Mouse (Mus musculus): ENCODE measurements around the gene Sh3bgrl. TPM values are rescaled to one million over a fixed set of nuclear protein-coding genes. Genes with fewer than 3 reads are reported as not detected.

The Sh3bgrl gene
- polyA plus RNA-seq, 1 experiment from 2014 or later: 91.7 TPM

DNA sequence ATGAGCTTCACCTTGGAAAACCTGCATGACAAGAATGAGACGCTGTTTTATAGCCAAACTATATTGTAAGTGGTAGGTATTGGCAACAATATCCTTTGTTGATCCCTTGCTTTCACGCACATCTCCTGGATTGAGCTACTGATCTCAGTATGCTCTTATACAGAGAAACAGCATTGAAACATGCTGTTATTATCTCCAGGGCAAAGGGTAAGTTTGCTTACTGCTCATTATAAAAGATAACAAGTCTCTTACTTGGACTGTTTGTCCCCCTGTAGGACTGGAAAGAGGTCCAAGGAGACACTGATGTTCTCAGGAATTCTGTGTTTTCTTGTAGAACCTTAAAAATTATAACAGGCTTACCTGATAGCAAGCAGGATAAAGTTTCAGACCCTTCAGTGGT is 41.7 kb downstream of the Sh3bgrl start:
- WGBS: 81% methylated on average over 2 of the region's 2 CpGs
- Histone ChIP-seq H3K4me3 (no peak overlapping the region), H3K9me3 (no peaks in the 10 kb centered on the region), H3K27ac (no peak overlapping the region), H3K27me3 (ENCODE audit: insufficient read depth, poor library complexity, severe bottlenecking) (no peaks in the 10 kb centered on the region), H3K4me1 (no peaks in the 10 kb centered on the region), H3K36me3 (no peaks in the 10 kb centered on the region)
- DNase-seq (ENCODE audit: low spot score): no peak

DNA sequence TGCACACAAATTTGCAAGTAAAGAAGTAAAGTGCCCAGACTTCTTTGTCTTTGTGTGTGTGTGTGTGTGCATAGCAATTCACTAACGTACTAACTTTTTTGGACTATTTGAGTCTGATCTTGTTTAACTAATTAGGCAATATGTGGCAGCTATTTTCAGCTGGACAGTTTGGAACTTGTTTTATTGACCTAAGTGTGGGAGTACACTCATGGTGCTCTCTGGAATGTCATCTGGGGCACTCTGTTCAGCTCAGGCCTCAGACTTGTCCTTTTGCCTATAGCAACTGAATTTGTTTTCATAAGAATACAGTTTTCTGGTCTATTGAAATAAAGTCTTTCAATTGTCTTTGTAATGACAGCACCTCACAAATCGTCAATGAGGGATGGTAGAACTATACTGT is 42.1 kb downstream of the Sh3bgrl start:
- no peak overlapping the region for H3K27ac ChIP-seq
- no peaks in the 10 kb centered on the region for H3K9me3 ChIP-seq
- no peak overlapping the region for H3K4me3 ChIP-seq
- no peaks in the 10 kb centered on the region for H3K4me1 ChIP-seq
- no peaks in the 10 kb centered on the region for H3K36me3 ChIP-seq
- WGBS: 71% methylated on average over 2 of the region's 2 CpGs
- DNase-seq (ENCODE audit: low spot score): no peak
- no peaks in the 10 kb centered on the region for H3K27me3 ChIP-seq (ENCODE audit: insufficient read depth, poor library complexity, severe bottlenecking)

DNA sequence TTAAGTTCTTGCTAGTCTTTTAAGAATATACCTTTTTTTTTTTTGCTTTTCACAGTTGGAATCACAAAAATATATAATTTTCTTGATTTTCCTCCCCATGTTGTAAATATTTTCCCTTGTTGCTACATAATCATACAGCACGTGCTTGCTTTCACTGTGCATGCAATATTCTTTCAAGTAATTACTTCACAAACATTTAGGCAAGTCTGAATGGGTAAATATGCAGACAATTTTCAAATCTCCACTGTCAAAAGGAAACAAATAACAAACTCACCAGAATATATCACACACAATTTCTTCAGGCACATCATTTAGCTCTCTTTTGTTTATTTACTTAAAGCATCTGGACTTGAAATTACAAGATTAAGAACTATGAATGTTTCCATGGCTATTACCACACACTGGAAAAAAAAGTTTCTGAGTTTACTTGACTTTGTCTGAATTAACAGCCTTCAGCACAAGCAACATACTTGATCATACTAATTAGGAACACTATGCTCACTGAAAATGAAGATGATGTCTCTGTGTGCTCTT is 46.2 kb downstream of the Sh3bgrl start:
- Histone ChIP-seq H3K27ac (peak overlapping the region; percentile 29; the same call in 1 of the 2 replicates), H3K4me3 (no peak overlapping the region), H3K4me1 (no peaks in the 10 kb centered on the region), H3K9me3 (no peaks in the 10 kb centered on the region), H3K36me3 (no peaks in the 10 kb centered on the region), H3K27me3 (ENCODE audit: insufficient read depth, poor library complexity, severe bottlenecking) (no peaks in the 10 kb centered on the region)
- DNase-seq (ENCODE audit: low spot score): no peak
- 80% methylated on average over 1 of the region's 1 CpGs for WGBS

DNA sequence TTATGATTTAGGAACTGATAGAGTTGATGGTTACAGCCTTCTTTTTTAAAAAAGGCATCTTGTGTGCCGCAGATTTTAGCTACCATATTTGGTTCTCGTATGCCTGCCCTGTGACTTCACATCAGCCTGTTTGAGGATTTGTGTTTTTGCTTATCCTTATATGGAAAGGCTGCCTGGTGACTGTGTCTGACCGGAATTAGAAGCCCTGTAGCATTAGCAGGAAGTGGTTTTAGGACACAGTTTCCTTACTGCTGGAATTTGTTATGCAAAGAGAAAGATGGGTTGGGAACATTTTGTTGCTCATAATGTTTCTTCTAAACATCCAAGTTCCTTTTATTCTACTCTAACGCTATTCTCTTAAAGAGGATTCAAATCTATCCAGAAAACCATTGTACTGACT is 47.1 kb downstream of the Sh3bgrl start:
- no peaks in the 10 kb centered on the region for H3K36me3 ChIP-seq
- peak overlapping the region; percentile 29; the same call in 1 of the 2 replicates for H3K27ac ChIP-seq
- H3K4me3 ChIP-seq: no peak overlapping the region
- WGBS: 52% methylated on average over 4 of the region's 4 CpGs
- H3K27me3 ChIP-seq (ENCODE audit: insufficient read depth, poor library complexity, severe bottlenecking): no peaks in the 10 kb centered on the region
- no peaks in the 10 kb centered on the region for H3K4me1 ChIP-seq
- H3K9me3 ChIP-seq: no peaks in the 10 kb centered on the region
- no peak for DNase-seq (ENCODE audit: low spot score)

DNA sequence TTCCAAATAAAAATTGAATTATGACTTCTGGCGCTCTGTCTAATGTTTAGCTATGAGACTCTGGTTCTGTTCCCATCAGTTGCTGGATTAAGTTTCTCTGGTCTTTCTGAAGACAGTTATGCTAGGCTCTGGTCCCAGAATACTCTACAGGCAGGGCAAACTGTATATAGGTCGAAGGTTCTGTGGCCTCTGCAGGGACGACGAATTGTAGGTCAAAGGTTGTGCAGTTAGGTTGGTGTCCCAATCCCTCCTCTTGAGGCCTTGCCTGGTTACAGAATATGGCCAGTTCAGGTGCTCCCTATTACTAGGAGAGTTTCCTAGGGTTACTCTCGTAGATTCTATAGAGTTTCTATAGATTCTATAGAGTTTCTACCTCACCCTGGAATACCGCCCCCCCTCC is 50.6 kb downstream of the Sh3bgrl start:
- H3K27me3 ChIP-seq (ENCODE audit: insufficient read depth, poor library complexity, severe bottlenecking): no peaks in the 10 kb centered on the region
- DNase-seq (ENCODE audit: low spot score): no peak
- H3K4me3 ChIP-seq: no peak overlapping the region
- H3K27ac ChIP-seq: no peak overlapping the region
- H3K4me1 ChIP-seq: no peaks in the 10 kb centered on the region
- 84% methylated on average over 6 of the region's 6 CpGs for WGBS
- H3K36me3 ChIP-seq: no peaks in the 10 kb centered on the region
- no peaks in the 10 kb centered on the region for H3K9me3 ChIP-seq

DNA sequence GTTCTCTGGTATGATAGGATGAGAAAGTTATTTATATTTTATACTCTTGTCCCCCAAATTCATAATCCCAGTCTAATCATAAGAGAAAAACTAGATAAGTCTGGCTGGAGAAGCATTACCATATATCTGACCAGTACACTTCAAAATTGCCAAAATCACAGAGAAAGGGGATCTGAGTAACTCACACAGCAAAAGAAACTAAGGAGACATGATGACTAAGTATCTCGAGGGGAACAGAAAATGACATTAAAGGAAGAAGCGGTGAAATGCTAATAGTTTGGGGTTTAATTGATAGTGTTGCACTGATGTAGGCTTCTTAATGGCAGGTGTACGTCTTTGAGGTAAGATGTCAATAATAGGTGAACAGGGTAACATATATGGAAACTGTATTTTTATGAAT is 51.9 kb downstream of the Sh3bgrl start:
- Histone ChIP-seq H3K9me3 (no peaks in the 10 kb centered on the region), H3K36me3 (no peaks in the 10 kb centered on the region), H3K4me3 (no peak overlapping the region), H3K4me1 (no peaks in the 10 kb centered on the region), H3K27me3 (ENCODE audit: insufficient read depth, poor library complexity, severe bottlenecking) (no peaks in the 10 kb centered on the region), H3K27ac (no peak overlapping the region)
- WGBS: 90% methylated on average over 3 of the region's 3 CpGs
- no peak for DNase-seq (ENCODE audit: low spot score)

DNA sequence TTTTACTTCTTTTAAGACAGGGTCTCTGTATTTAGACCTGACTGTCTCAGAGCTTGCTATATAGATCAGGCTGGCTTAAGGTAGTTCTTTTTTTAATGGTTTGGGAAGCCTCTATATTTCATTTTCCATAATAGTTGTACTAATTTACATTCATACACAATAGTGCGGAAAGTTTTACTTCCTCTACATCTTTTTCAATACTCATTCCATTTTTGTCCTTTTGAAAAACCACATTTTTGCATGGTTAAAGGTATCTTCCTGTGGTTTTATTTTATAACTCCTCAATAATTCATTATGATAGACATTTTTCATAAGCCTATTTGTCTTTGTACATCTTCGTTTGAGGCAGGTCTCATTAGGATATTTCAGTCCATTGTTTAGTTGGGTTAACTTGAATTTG is 56.1 kb downstream of the Sh3bgrl start:
- Histone ChIP-seq H3K9me3 (no peaks in the 10 kb centered on the region), H3K27ac (no peak overlapping the region), H3K36me3 (no peaks in the 10 kb centered on the region), H3K4me1 (no peaks in the 10 kb centered on the region), H3K27me3 (ENCODE audit: insufficient read depth, poor library complexity, severe bottlenecking) (no peaks in the 10 kb centered on the region), H3K4me3 (no peak overlapping the region)
- WGBS: 88% methylated on average over 2 of the region's 2 CpGs
- no peak for DNase-seq (ENCODE audit: low spot score)

DNA sequence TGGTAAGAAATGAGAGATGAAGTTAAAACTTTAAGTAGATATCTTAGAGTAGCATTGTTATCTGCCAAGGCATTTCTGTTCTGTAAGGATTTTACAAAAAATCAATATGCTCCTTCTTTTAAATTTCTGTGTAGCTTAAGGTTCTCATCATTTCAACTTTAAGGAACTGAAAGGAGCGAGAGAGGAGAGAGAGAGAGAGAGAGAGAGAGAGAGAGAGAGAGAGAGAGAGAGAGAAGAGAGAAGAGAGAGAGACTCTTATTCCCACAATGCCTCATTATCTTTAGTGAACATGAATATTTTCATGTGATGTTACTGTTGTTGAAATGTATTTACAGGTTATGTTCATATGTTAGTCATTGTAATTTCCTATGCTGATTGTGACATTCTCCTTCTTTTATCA is 65.2 kb downstream of the Sh3bgrl start:
- 74% methylated on average over 1 of the region's 1 CpGs for WGBS

DNA sequence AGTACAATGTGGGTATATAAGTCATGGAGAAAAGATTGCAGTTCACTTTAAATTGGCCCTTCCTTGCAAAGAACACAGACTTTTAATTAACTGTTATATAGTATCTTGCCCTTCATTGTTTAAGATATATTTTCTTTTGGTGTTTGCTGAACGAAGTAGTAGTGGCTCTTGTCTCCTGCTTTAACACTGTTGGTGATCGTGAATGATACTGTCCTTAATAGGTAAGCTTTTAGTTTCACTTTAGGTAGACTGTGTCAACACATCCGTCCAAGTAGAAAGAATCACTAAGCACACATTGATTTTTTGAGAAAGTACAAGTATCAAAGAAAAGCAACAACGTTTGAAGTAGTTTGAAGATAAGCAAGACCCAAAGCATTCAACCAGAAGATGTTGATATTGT is 65.7 kb downstream of the Sh3bgrl start:
- WGBS: 70% methylated on average over 4 of the region's 4 CpGs
- Histone ChIP-seq H3K27ac (no peak overlapping the region), H3K4me3 (no peak overlapping the region), H3K36me3 (no peaks in the 10 kb centered on the region), H3K4me1 (no peaks in the 10 kb centered on the region), H3K27me3 (ENCODE audit: insufficient read depth, poor library complexity, severe bottlenecking) (no peaks in the 10 kb centered on the region), H3K9me3 (no peaks in the 10 kb centered on the region)
- DNase-seq (ENCODE audit: low spot score): no peak

More for the DNA sequence above, 65.2 kb downstream of the Sh3bgrl start:
- H3K27me3 ChIP-seq (ENCODE audit: insufficient read depth, poor library complexity, severe bottlenecking): no peaks in the 10 kb centered on the region
- H3K4me3 ChIP-seq: no peak overlapping the region
- no peak for DNase-seq (ENCODE audit: low spot score)
- no peaks in the 10 kb centered on the region for H3K9me3 ChIP-seq
- H3K27ac ChIP-seq: no peak overlapping the region
- no peaks in the 10 kb centered on the region for H3K36me3 ChIP-seq
- H3K4me1 ChIP-seq: no peaks in the 10 kb centered on the region

DNA sequence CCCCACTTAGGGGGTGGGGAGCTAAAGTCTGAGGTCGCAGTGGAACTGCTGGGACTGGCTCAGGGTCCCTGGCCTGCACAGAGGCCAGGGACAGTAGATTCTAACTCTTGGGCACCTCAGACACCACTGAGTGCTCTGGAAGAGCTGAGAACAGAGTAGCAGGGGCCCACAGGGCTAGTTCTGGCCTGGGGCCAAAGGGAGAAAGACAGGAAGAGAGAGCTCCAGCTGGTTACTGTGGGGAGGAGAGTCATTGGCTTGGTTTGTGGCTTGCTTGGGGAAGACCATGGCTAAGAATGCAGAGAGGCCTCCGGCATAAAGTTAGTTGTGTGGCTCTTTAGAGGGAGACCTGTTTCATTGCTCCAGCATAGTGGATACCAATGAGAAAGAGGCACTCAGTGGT is 79.9 kb downstream of the Sh3bgrl start:
- no peak for DNase-seq (ENCODE audit: low spot score)
- WGBS: 74% methylated on average over 2 of the region's 2 CpGs
- no peak overlapping the region for H3K4me3 ChIP-seq

DNA sequence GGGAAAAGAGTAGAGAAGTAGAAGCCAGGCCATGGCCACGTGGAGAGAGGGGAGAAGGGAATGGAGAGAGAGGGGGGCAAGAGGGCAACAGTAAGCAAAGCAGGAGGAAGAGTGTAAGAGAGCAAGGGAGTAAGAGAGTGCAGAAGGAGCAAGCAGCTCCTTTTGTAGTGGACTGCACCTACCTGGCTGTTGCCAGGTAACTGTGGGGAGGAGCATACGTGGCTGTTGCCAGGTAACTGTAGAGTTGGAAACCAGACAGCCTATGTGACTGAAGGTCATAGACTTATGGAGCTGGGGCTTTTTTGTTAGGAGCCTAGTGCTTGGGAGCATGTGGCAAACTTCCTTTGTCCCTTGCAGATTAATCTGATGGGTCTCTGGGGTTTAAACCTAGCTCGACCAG is 80.3 kb downstream of the Sh3bgrl start:
- DNase-seq (ENCODE audit: low spot score): no peak
- no peak overlapping the region for H3K27ac ChIP-seq

More for the DNA sequence above, 79.9 kb downstream of the Sh3bgrl start:
- H3K9me3 ChIP-seq: no peaks in the 10 kb centered on the region
- H3K27me3 ChIP-seq (ENCODE audit: insufficient read depth, poor library complexity, severe bottlenecking): no peaks in the 10 kb centered on the region
- no peak overlapping the region for H3K27ac ChIP-seq
- no peaks in the 10 kb centered on the region for H3K4me1 ChIP-seq
- no peaks in the 10 kb centered on the region for H3K36me3 ChIP-seq

DNA sequence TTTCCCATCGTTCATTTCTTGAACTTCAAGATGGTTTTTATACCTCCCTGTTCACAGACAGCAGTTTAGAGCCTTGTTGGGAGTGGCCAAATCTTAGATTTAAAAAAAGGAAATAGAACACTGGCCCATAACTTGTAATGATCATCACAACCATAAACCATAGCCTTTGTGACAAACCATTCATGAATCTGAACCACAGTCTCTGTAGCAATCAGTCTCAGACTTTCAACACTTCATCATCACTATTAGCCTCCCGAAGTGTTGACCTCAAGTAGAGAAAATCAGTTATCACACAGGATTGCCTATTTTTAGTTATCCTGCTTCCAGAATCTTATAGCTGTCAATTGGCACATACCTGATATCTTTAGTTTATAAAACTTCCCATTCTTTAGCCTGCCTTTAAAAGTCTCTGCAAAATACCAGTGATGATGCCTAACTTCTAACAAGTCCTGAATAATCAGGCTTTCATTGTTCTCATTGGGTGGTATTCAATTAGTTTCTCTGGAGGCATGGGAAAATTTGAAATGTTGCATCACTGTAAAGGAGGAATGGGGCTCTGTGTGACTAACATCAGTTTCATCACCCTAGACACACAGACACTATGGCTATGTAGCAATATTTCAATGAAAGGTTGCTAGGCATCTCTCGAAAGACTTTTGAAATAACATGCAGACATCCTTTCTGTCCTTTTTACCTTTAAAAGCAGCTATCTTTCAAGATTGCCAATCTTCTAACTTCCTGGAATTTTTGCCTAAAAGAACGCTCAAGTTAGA is 89.7 kb downstream of the Sh3bgrl start:
- Histone ChIP-seq H3K27me3 (ENCODE audit: insufficient read depth, poor library complexity, severe bottlenecking) (no peaks in the 10 kb centered on the region), H3K9me3 (no peaks in the 10 kb centered on the region), H3K4me3 (no peak overlapping the region), H3K27ac (no peak overlapping the region), H3K36me3 (no peaks in the 10 kb centered on the region), H3K4me1 (no peaks in the 10 kb centered on the region)
- 59% methylated on average over 4 of the region's 4 CpGs for WGBS
- no peak for DNase-seq (ENCODE audit: low spot score)

More for the DNA sequence above, 80.3 kb downstream of the Sh3bgrl start:
- Histone ChIP-seq H3K27me3 (ENCODE audit: insufficient read depth, poor library complexity, severe bottlenecking) (no peaks in the 10 kb centered on the region), H3K9me3 (no peaks in the 10 kb centered on the region), H3K4me3 (no peak overlapping the region), H3K4me1 (no peaks in the 10 kb centered on the region), H3K36me3 (no peaks in the 10 kb centered on the region)
- 42% methylated on average over 3 of the region's 3 CpGs for WGBS

DNA sequence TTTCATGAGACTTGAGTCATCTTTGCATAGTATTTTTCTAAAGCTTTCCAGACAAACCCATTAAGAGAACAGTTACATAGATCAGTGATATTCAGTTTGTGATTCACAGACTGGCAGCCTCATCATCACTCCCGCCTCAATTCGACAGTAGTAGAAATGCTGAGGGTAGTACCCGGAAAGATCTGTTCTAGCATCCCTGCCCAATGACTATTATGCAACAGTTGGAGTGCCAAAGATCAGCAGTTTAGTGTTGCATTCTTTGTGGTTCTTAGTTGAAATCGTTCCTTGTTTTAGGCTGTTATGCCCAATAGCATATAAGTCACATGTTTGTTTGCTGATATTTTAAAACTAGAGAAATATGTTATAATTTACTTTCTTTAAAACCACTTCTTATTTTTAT is 94.4 kb downstream of the Sh3bgrl start:
- Histone ChIP-seq H3K4me1 (no peaks in the 10 kb centered on the region), H3K27ac (no peak overlapping the region), H3K4me3 (no peak overlapping the region), H3K36me3 (no peaks in the 10 kb centered on the region), H3K9me3 (no peaks in the 10 kb centered on the region), H3K27me3 (ENCODE audit: insufficient read depth, poor library complexity, severe bottlenecking) (no peaks in the 10 kb centered on the region)
- 79% methylated on average over 4 of the region's 4 CpGs for WGBS
- DNase-seq (ENCODE audit: low spot score): no peak

DNA sequence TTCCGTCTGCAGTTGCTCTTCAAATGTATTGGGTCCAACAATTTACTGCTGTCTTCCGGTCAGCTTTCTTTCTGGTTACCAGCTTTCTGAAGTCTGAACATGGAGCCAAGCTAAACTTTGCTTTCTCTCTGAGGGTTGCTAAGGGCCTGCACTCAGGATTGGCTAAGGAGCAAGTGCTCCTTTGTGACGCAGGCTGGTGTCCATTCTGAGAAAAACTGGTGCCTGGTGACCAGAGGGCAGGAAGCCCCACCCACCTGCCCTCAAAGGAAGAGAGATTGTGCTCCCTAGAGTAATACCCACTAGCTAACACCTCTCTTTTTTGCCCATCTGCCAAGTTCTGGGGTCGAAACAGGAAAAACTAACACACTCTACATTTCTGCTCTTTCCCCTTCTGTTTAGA is 95.8 kb downstream of the Sh3bgrl start:
- no peaks in the 10 kb centered on the region for H3K9me3 ChIP-seq
- DNase-seq (ENCODE audit: low spot score): no peak
- no peak overlapping the region for H3K27ac ChIP-seq
- H3K36me3 ChIP-seq: no peaks in the 10 kb centered on the region
- no peak overlapping the region for H3K4me3 ChIP-seq
- no peaks in the 10 kb centered on the region for H3K27me3 ChIP-seq (ENCODE audit: insufficient read depth, poor library complexity, severe bottlenecking)
- no peaks in the 10 kb centered on the region for H3K4me1 ChIP-seq
- WGBS: 66% methylated on average over 4 of the region's 4 CpGs

All from heart, embryonic 10.5 days (tissue).